Mouse (Mus musculus) mouse embryonic stem cell (cell line): ENCODE results near the gene Sema5a.

Source experiments
- in situ Hi-C, 2 experiments: fragments of 300-500 bp; cut with MboI; formaldehyde crosslinking; loops; 1 replicate in 1 of 2; 3 replicates in 1 of 2; pipeline ENCODE4 v1.14.3; 2019 to 2020; ENCODE audit warnings: low sequenced_read_pairs in 2 of 2, low pct_unique_long_range_greater_than_20kb in 1 of 2, mixed read lengths in 1 of 2; ENCODE audit not compliant: unreplicated experiment in 1 of 2

The Sema5a gene

GRCm38 (mm10) chr15:32333456-32333855 lies 88.8 kb downstream of the Sema5a start:
- in situ Hi-C loops: no loop called here

- in situ Hi-C loops: no loop called here
Observed at GRCm38 (mm10) chr15:32337810-32338209, 93.2 kb downstream of the Sema5a start.

GRCm38 (mm10) chr15:32338721-32339290 lies 94.2 kb downstream of the Sema5a start:
- in situ Hi-C loops: no loop called here

- in situ Hi-C loops: no loop called here
Observed at GRCm38 (mm10) chr15:32339426-32339825, 94.8 kb downstream of the Sema5a start.

- in situ Hi-C loops: no loop called here
Observed at GRCm38 (mm10) chr15:32341423-32341822, 96.8 kb downstream of the Sema5a start.

GRCm38 (mm10) chr15:32343544-32343943 lies 98.9 kb downstream of the Sema5a start:
- in situ Hi-C loops: no loop called here

- in situ Hi-C loops: no loop called here
Observed at GRCm38 (mm10) chr15:32347315-32347714, 102.7 kb downstream of the Sema5a start.

GRCm38 (mm10) chr15:32349276-32349675 lies 104.7 kb downstream of the Sema5a start:
- in situ Hi-C loops: no loop called here

- in situ Hi-C loops: no loop called here
Observed at GRCm38 (mm10) chr15:32352995-32353394, 108.4 kb downstream of the Sema5a start.

- in situ Hi-C loops: no loop called here
Observed at GRCm38 (mm10) chr15:32353513-32353912, 108.9 kb downstream of the Sema5a start.

GRCm38 (mm10) chr15:32356805-32357204 lies 112.2 kb downstream of the Sema5a start:
- in situ Hi-C loops: no loop called here

- in situ Hi-C loops: no loop called here
Observed at GRCm38 (mm10) chr15:32367841-32368240, 123.2 kb downstream of the Sema5a start.

GRCm38 (mm10) chr15:32370914-32371313 lies 126.3 kb downstream of the Sema5a start:
- in situ Hi-C loops: no loop called here

GRCm38 (mm10) chr15:32371385-32371784 lies 126.8 kb downstream of the Sema5a start:
- in situ Hi-C loops: no loop called here

- in situ Hi-C loops: no loop called here
Observed at GRCm38 (mm10) chr15:32376326-32376725, 131.7 kb downstream of the Sema5a start.

- in situ Hi-C loops: no loop called here
Observed at GRCm38 (mm10) chr15:32377781-32378180, 133.2 kb downstream of the Sema5a start.

GRCm38 (mm10) chr15:32380311-32380710 lies 135.7 kb downstream of the Sema5a start:
- in situ Hi-C loops: no loop called here

GRCm38 (mm10) chr15:32382930-32383481 lies 138.4 kb downstream of the Sema5a start:
- in situ Hi-C loops: no loop called here

- in situ Hi-C loops: no loop called here
Observed at GRCm38 (mm10) chr15:32396241-32396890, 151.8 kb downstream of the Sema5a start.

- in situ Hi-C loops: no loop called here
Observed at GRCm38 (mm10) chr15:32397064-32397463, 152.5 kb downstream of the Sema5a start.
